Mouse (Mus musculus) Patski (cell line): Measurements from ENCODE around the gene Fmnl2. TPM values are rescaled to one million over a fixed set of nuclear protein-coding genes. Genes with fewer than 3 reads are reported as not detected.

Experiments
- ATAC-seq: fragments of 100-300 bp; one replicate; pipeline ENCODE4 v1.8.0; 2021
- CTCF ChIA-PET: fragments of 350-600 bp; sonication (Branson Sonifier 250); formaldehyde crosslinking; loops from one replicate; lab custom pipeline; 2022; ENCODE audit warnings: inconsistent platforms; lab: Charles Lee
- POLR2A ChIA-PET: fragments of 350-600 bp; sonication (Branson Sonifier 250); formaldehyde crosslinking; loops from one replicate; lab custom pipeline; 2022; ENCODE audit warnings: antibody characterized with exemption, inconsistent platforms; lab: Charles Lee
- DNase-seq: peaks from one replicate; pipeline ENCODE4 v3.0.0-alpha.2; 2011; ENCODE audit warnings: low read depth, low spot score
- H3K27me3 ChIP-seq: fragments of 371-371 bp; one replicate; pipeline ENCODE4 v1.5.1; 2021
- CTCF ChIP-seq: fragments of 100-300 bp; IDR thresholded peaks from one replicate; pipeline ENCODE4 v1.5.1; 2021
- in situ Hi-C: fragments of 300-500 bp; cut with MboI; formaldehyde crosslinking; loops from 3 replicates; pipeline ENCODE4 v1.11.1; 2018; ENCODE audit warnings: low pct_unique_long_range_greater_than_20kb, mixed read lengths
- polyA plus RNA-seq: library from polyadenylated mRNA; unstranded; gene quantifications from one replicate; pipeline ENCODE4 v1.2.3, GENCODE M21; 2021

Fmnl2 gene
- polyA plus RNA-seq, 1 experiment from 2014 or later = 14.4 TPM

DNA sequence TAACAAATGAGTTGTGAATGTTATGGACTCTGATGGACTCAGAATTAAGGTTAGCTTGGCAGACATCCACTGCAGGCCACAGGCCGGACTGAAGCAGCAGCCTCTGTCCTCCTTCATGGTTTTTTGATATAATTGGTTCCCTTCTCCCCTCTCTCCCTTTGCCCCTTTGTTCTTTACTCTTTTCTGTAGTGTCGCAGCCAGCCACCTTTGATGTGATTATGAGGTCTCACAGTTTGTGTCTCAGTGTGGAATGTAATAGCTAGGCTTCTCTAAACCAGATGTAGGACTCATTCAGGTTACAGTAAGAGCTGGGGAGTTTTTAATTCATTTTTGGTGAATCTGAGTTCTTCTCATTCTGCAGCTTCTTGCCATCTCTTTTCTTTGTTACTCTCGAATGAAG, 70.7 kb downstream of the Fmnl2 start:
- ATAC-seq (no peak), DNase-seq (no peak)
- in situ Hi-C loops = no loop called here
- POLR2A ChIA-PET = no interaction called here
- CTCF ChIA-PET = interaction anchor here (3.8 kb wide), 1 partner anchor 10 kb away, joined by 14 read pairs; no protein-coding TSS in a partner anchor
- no peak for TF ChIP-seq CTCF
- H3K27me3 ChIP-seq = no peaks in the 10 kb centered on the region

- no peak for TF ChIP-seq CTCF
- ChIA-PET POLR2A (interaction anchor here (0.7 kb wide), 1 partner anchor 23 kb away, joined by 3 read pairs; no protein-coding TSS in a partner anchor), CTCF (interaction anchor here (0.7 to 3.8 kb wide), 5 partner anchors 11 to 125 kb away, joined by 3 to 14 read pairs (median 3); no protein-coding TSS in a partner anchor)
- H3K27me3 ChIP-seq = no peaks in the 10 kb centered on the region
- DNase-seq (peak; percentile 75), ATAC-seq (peak; percentile 95)
- in situ Hi-C loops = no loop called here
Measured at GRCm38 (mm10) chr2:52930106-52930868, 72.6 kb downstream of the Fmnl2 start.

DNA sequence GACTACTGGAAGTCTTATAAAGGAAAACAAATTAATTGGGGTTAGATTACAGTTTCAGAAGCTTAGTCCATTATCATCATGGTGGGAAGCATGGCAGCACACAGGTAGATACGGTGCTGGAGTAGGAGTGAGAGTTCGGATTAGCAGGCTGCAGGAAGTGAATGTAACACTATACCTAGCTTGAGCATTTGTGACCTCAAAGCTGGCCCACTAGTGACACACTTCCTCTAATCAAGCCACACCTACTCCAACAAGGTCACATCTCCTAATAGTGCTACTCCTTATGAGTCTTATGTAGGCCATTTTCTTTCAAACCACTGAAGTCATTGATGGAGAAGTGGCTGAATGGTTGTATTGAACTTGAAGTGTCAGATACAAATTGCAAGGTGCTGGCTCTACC, 73.7 kb downstream of the Fmnl2 start:
- ChIA-PET POLR2A (interaction anchor here (0.7 kb wide), 1 partner anchor 24 kb away, joined by 3 read pairs; no protein-coding TSS in a partner anchor), CTCF (interaction anchor here (1.0 to 1.3 kb wide), 2 partner anchors 58 to 71 kb away, joined by 3 read pairs; no protein-coding TSS in a partner anchor)
- DNase-seq (no peak), ATAC-seq (no peak)
- H3K27me3 ChIP-seq = no peaks in the 10 kb centered on the region
- in situ Hi-C loops = no loop called here
- no peak for TF ChIP-seq CTCF

DNA sequence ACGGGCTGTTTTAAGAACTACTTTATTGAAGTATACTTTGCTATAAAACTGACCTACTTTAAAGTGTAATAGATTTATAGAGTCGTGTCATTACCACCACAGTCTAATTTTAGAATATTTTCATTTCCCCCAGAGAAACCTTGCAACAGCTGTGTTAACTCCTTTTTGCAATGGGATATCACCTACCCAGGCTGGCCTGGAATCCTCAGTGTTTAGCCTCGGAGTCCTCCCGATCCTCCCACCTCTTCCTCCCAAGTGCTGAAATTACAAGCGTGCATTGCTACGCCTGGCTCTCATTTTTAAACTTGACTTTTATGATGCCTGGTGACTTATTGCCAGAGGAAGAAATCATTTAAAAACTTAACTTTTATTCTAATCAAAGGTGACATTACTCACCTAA, 78.2 kb downstream of the Fmnl2 start:
- in situ Hi-C loops = no loop called here
- TF ChIP-seq CTCF = no peak
- ATAC-seq (no peak), DNase-seq (no peak)
- no peaks in the 10 kb centered on the region for H3K27me3 ChIP-seq
- ChIA-PET POLR2A (no interaction called here), CTCF (interaction anchor here (1.1 to 1.3 kb wide), 2 partner anchors 11 to 179 kb away, joined by 4 read pairs; no protein-coding TSS in a partner anchor)

DNA sequence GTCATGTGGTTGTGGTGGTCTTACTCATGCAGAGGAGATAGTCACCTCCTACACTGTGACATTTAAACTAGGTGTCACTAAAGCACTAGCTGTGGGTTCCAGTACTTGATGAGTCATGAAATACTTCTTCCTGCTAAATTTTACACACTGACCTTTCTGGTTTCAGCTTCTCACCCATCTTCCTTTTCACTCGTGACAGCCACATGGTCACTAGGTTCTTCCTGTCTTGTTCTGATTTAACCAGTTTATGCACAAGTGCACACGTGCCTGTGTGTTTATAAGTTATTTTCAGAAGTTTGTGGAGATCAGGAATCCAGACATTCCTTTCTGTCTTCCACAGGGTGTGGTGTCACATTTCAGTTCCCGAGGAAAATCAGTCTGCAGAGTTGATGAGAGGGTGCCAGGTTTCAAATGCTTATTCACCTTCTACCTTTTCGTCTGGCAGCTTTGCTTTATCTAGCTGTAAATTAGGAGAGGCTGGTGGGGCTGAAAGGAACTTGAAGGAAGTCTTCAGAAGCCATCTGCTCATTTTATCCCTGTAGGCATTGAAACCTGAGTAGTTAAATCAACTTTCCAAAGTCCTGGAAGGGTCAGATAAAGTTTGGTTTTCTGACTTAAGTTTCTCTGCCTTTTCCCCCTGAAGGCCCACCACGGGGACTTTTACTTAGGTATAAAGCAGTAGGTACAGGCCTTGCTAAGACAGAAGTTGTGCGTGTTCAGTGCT, 80.9 kb downstream of the Fmnl2 start:
- no peak for DNase-seq
- POLR2A ChIA-PET = no interaction called here
- peak; percentile 81 for ATAC-seq
- in situ Hi-C loops = no loop called here
- peak; percentile 15 for TF ChIP-seq CTCF
- CTCF ChIA-PET = no interaction called here
- H3K27me3 ChIP-seq = no peaks in the 10 kb centered on the region

DNA sequence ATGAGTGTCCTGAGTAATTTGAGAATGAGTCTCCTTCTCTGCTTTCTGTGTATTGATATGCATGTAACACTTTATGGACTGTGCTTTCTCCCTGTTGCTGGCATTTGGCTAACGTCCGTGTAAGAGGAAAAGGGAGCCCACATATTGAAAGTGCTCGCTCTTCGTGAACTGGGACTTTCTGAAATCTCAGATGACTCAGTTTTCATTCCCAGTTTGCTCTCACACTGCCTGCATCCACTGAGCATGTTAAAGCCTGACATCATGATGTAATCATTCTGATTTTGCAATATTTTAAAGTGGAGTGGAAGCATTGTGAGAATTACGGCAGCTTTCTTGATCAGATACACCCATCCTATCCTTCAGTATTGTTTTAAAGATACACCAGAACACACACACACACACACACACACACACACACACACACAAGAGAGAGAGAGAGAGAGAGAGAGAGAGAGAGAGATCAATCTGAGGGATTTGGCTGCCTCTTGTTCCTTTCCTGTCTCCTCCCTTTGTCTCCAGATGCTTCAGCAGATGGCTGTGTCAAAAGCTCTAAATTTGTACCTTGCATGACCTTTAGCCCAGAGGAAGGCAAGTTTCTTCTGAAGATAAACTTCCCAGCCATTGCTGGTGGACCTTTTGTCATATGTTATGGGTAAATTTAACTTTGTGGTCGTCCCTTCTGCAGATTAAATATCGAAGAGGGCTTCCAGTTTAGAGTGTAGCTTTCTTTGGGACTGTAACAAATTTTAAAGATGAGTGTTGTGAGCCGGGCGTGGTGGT, 86.2 kb downstream of the Fmnl2 start:
- in situ Hi-C loops = no loop called here

GRCm38 (mm10) chr2:52944594-52944993, 86.9 kb downstream of the Fmnl2 start:
- CTCF ChIA-PET = interaction anchor here (0.9 to 1.2 kb wide), 2 partner anchors 21 to 62 kb away, joined by 3 to 4 read pairs; no protein-coding TSS in a partner anchor
- ATAC-seq (no peak), DNase-seq (no peak)
- TF ChIP-seq CTCF = no peak
- in situ Hi-C loops = no loop called here
- POLR2A ChIA-PET = interaction anchor here (0.7 kb wide), 1 partner anchor 80 kb away, joined by 3 read pairs; no protein-coding TSS in a partner anchor
- no peaks in the 10 kb centered on the region for H3K27me3 ChIP-seq

More for the DNA sequence above, 86.2 kb downstream of the Fmnl2 start:
- DNase-seq (no peak), ATAC-seq (peak; percentile 54)
- no peak for TF ChIP-seq CTCF
- POLR2A ChIA-PET = interaction anchor here (0.7 kb wide), 1 partner anchor 79 kb away, joined by 3 read pairs; no protein-coding TSS in a partner anchor
- H3K27me3 ChIP-seq = no peaks in the 10 kb centered on the region
- CTCF ChIA-PET = interaction anchor here (0.9 to 1.2 kb wide), 2 partner anchors 22 to 63 kb away, joined by 3 to 4 read pairs; no protein-coding TSS in a partner anchor

DNA sequence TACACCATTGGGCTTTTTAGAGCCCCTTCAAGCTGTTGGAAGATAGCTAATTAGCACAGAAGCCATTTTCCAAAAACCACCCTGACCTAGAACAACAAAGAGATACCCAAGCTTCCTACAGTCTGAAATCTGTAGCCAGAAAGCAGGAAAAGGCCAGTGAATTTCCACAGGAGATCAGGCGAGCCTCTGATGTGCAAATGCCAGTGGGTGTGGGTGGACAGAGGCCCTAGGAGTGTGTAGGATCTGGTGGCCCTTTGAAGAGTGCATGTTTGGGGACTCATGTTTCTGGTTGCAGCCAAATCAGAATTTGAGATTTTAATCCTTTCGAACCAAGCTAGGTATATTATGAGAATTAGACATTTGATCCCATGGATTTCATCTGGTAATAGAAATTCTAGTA, 88.4 kb downstream of the Fmnl2 start:
- ATAC-seq = no peak
- TF ChIP-seq CTCF = no peak
- in situ Hi-C loops = no loop called here
- H3K27me3 ChIP-seq = no peaks in the 10 kb centered on the region
- POLR2A ChIA-PET = interaction anchor here (0.8 kb wide), 1 partner anchor 12 kb away, joined by 3 read pairs; no protein-coding TSS in a partner anchor
- no peak for DNase-seq
- CTCF ChIA-PET = interaction anchor here (1.3 to 1.6 kb wide), 2 partner anchors 11 to 190 kb away, joined by 4 read pairs; no protein-coding TSS in a partner anchor

DNA sequence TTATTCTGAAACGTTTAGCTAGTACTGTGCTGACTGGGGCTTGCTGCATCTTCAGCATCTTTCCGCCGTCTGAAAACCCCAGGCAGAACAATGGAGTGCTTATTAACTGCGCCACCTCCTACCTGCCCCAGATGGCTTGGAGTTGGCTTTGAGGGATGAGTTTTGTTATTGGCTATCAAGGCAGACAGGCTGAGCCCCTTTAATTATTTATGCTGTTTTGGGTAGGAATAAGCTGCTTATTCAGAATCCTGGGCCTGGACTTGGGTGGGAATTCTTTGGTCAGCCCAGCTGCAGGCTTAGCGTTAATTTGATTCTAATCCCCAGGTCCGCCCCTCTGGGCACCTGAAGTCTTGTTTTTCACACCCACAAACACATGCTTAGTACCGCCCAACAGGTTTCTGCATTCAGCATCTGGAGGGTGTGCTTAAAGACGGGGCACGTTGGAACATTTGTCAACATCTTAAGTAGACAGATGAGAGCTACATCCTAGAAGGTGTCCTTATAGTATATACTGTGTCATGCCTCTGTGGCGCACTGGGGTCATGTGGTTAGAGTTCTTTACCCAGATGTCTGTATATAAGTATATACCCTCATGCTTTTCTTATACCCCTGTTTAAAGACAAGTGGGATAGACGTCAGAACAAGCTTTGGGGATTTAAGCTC, 89.0 kb downstream of the Fmnl2 start:
- ATAC-seq = no peak
- CTCF ChIA-PET = interaction anchor here (1.3 to 1.6 kb wide), 2 partner anchors 11 to 190 kb away, joined by 4 read pairs; no protein-coding TSS in a partner anchor
- H3K27me3 ChIP-seq = no peaks in the 10 kb centered on the region
- POLR2A ChIA-PET = interaction anchor here (0.8 kb wide), 1 partner anchor 13 kb away, joined by 3 read pairs; no protein-coding TSS in a partner anchor
- no peak for TF ChIP-seq CTCF
- no peak for DNase-seq
- in situ Hi-C loops = no loop called here
